Comparison of ENCODE assay signal across 30 mouse cellular contexts in genomic region chr16:96112769-96113168, GRCm38 (mm10). TPM values are rescaled to one million over a fixed set of nuclear protein-coding genes. Genes with fewer than 3 reads are reported as not detected.
DNase-seq lines count a peak whose midpoint lies in the region; TF ChIP-seq lines count a peak whose summit lies in the region.
"Had no signal": no experiment of that assay in that cellular context is flagged by ENCODE, and none has a peak within 500 bp of the region (broad histone marks: within the 10 kb centered on the region; RNA-seq: fewer than 3 reads in every experiment).

No protein-coding gene starts in this region.

- TF ChIP-seq POLR2A in MEL (IDR thresholded peaks at IDR 0.05; ENCODE audit: control insufficient read depth in 1 of 2, insufficient read depth in 1 of 2, low read depth in 1 of 2, low read length in 2 of 2, poor library complexity in 1 of 2) = no peak

- H3K9me3 ChIP-seq in MEL (replicated peaks; ENCODE audit: insufficient read depth, low read length) = no peaks in the 10 kb centered on the region
- H3K9me3 ChIP-seq: embryonic facial prominence, embryonic 12.5 days; hindbrain, embryonic 12.5 days; limb, embryonic 10.5 days; limb, embryonic 15.5 days; lung, embryonic 15.5 days; midbrain, embryonic 12.5 days; neural tube, embryonic 12.5 days had no signal

- no peaks in the 10 kb centered on the region for H3K79me2 ChIP-seq in MEL (ENCODE audit: control insufficient read depth, insufficient read depth, low read length, poor library complexity)

- TF ChIP-seq EP300 in MEL (IDR thresholded peaks at IDR 0.05; ENCODE audit: low read depth in 1 of 2, low read length in 2 of 2) = no peak

- no peaks in the 10 kb centered on the region for H3K4me1 ChIP-seq in MEL (ENCODE audit: control insufficient read depth in 1 of 2, insufficient read depth in 2 of 2, low read length in 2 of 2)
- H3K4me1 ChIP-seq: hindbrain, embryonic 12.5 days; limb, embryonic 10.5 days; limb, embryonic 15.5 days; lung, embryonic 15.5 days; megakaryocyte, embryonic 14.5 days; midbrain, embryonic 12.5 days; neural tube, embryonic 12.5 days had no signal

- H3K4me3 ChIP-seq in MEL (ENCODE audit: control insufficient read depth in 1 of 2, insufficient read depth in 1 of 2, low read depth in 2 of 2, low read length in 2 of 2) = no peak overlapping the region
- H3K4me3 ChIP-seq: embryonic facial prominence, embryonic 12.5 days; hindbrain, embryonic 12.5 days; limb, embryonic 10.5 days; limb, embryonic 15.5 days; lung, embryonic 15.5 days; megakaryocyte, embryonic 14.5 days; midbrain, embryonic 12.5 days; myocyte; neural tube, embryonic 12.5 days had no signal

- H3K27ac ChIP-seq in MEL (ENCODE audit: control insufficient read depth, low read depth, low read length) = no peak overlapping the region
- H3K27ac ChIP-seq: embryonic facial prominence, embryonic 12.5 days; hindbrain, embryonic 12.5 days; hindbrain, postnatal 0 days; limb, embryonic 10.5 days; limb, embryonic 15.5 days; liver, embryonic 14.5 days; lung, embryonic 15.5 days; midbrain, embryonic 12.5 days; neural tube, embryonic 12.5 days had no signal

- TF ChIP-seq RAD21 in MEL (IDR thresholded peaks at IDR 0.05; ENCODE audit: low read depth, low read length) = no peak

- H3K36me3 ChIP-seq in MEL (ENCODE audit: control insufficient read depth in 1 of 2, insufficient read depth in 2 of 2, low read length in 2 of 2) = no peaks in the 10 kb centered on the region
- H3K36me3 ChIP-seq: embryonic facial prominence, embryonic 12.5 days; hindbrain, embryonic 12.5 days; limb, embryonic 10.5 days; limb, embryonic 15.5 days; lung, embryonic 15.5 days; midbrain, embryonic 12.5 days; neural tube, embryonic 12.5 days had no signal

- DNase-seq in thymus, postnatal 4 days = peak; percentile 53
- no peak for DNase-seq in thymus, postnatal 10 days (ENCODE audit: low spot score in 2 of 2)
- DNase-seq in MEL (ENCODE audit: low read depth, low spot score) = no peak
- peak; percentile 70 to 76 for DNase-seq in spleen, postnatal 36 days (ENCODE audit: low spot score in 2 of 2)
- no peak for DNase-seq in lung, adult 18-20 months
- DNase-seq in kidney, postnatal 36 days = no peak
- no peak for DNase-seq in cerebellum, postnatal 14 days
- DNase-seq: adrenal gland, postnatal 10 days; cerebellum, adult 11 months; cerebellum, adult 9-10 months; embryo, embryonic 11 days; gastrocnemius, postnatal 25 days; heart, adult 18-20 months; heart, postnatal 36 days; kidney, adult 9 months; kidney, postnatal 10 days; layer of hippocampus, adult 9-11 months; right cerebral cortex, adult 18-20 months; thymus, postnatal 25 days had no signal

- H3K9ac ChIP-seq in MEL (ENCODE audit: control insufficient read depth, low read depth, low read length, poor library complexity, severe bottlenecking) = no peak overlapping the region
- H3K9ac ChIP-seq: embryonic facial prominence, embryonic 12.5 days; hindbrain, embryonic 12.5 days; limb, embryonic 15.5 days; liver, embryonic 14.5 days; lung, embryonic 15.5 days; midbrain, embryonic 12.5 days; neural tube, embryonic 12.5 days had no signal

- TF ChIP-seq CTCF in MEL (IDR thresholded peaks at IDR 0.05 in 2 of 3, conservative IDR thresholded peaks at IDR 0.05 in 1 of 3; ENCODE audit: control insufficient read depth in 1 of 3, insufficient read depth in 1 of 3, low read depth in 2 of 3, low read length in 3 of 3, poor library complexity in 1 of 3, severe bottlenecking in 1 of 3) = peak in 2 of 3 experiments; percentile 8 to 10; a peak in 1 of 6 replicates

- no peaks in the 10 kb centered on the region for H3K27me3 ChIP-seq in MEL (ENCODE audit: control insufficient read depth in 1 of 2, insufficient read depth in 2 of 2, low read length in 2 of 2)
- H3K27me3 ChIP-seq: embryonic facial prominence, embryonic 12.5 days; hindbrain, embryonic 12.5 days; limb, embryonic 15.5 days; lung, embryonic 15.5 days; midbrain, embryonic 12.5 days; neural tube, embryonic 12.5 days had no signal

TF ChIP-seq in MEL, 35 proteins besides CTCF, POLR2A, EP300 and RAD21:
- TF ChIP-seq RCOR1 (IDR thresholded peaks at IDR 0.05; ENCODE audit: low read depth, low read length) (no peak), SIN3A (IDR thresholded peaks at IDR 0.05; ENCODE audit: low read length) (no peak), UBTF (IDR thresholded peaks at IDR 0.05; ENCODE audit: borderline replicate concordance, insufficient read depth, low read depth, low read length) (no peak), ETS1 (IDR thresholded peaks at IDR 0.05; ENCODE audit: low read depth, low read length) (no peak), TAL1 (IDR thresholded peaks at IDR 0.05; ENCODE audit: low read length) (no peak), ZKSCAN1 (IDR thresholded peaks at IDR 0.05; ENCODE audit: low read depth, low read length) (no peak), BHLHE40 (IDR thresholded peaks at IDR 0.05; ENCODE audit: borderline replicate concordance, low read depth, low read length) (no peak), MEF2A (IDR thresholded peaks at IDR 0.05; ENCODE audit: extremely low read depth, insufficient replicate concordance, low read depth, low read length, poor library complexity, severe bottlenecking) (no peak), ZNF384 (IDR thresholded peaks at IDR 0.05; ENCODE audit: low read depth, low read length) (no peak), USF2 (IDR thresholded peaks at IDR 0.05; ENCODE audit: borderline replicate concordance in 1 of 2, insufficient read depth in 1 of 2, low read depth in 1 of 2, low read length in 2 of 2) (no peak)
TF ChIP-seq in MEL: peak in this region for 0.

RNA-seq across cellular contexts. Expression of gene Hmgn1, which starts 14.8 kb away (rescaled TPM):
- total RNA-seq in MEL (2012; rRNA removed) = 185 and 186 TPM in 2 replicates
- polyA plus RNA-seq in MEL (2012; ENCODE audit: insufficient read depth in 1 of 2, insufficient read length in 2 of 2, low read depth in 1 of 2, low replicate concordance in 2 of 2, missing spikeins in 1 of 2) = 100 to 1,000 TPM; 246 to 778 TPM

RNA-seq across cellular contexts. Expression of gene Brwd1, which starts 30.4 kb away (rescaled TPM):
- total RNA-seq in MEL (2012; rRNA removed) = 33.7 and 41.0 TPM in 2 replicates
- polyA plus RNA-seq in MEL (2012; ENCODE audit: insufficient read depth in 1 of 2, insufficient read length in 2 of 2, low read depth in 1 of 2, low replicate concordance in 2 of 2, missing spikeins in 1 of 2) = 10 to 100 TPM; 27.1 to 77.1 TPM

RNA-seq across cellular contexts. Expression of gene Wrb, which starts 32.4 kb away (rescaled TPM):
- total RNA-seq in MEL (2012; rRNA removed) = 36.7 and 50.2 TPM in 2 replicates
- polyA plus RNA-seq in MEL (2012; ENCODE audit: insufficient read depth in 1 of 2, insufficient read length in 2 of 2, low read depth in 1 of 2, low replicate concordance in 2 of 2, missing spikeins in 1 of 2) = 10 to 100 TPM in 1 of 2 experiments, not detected in 1; 41.6 TPM

Comparison
In these comparisons a context has a peak if more than half of its experiments do, and no peak if none do; other contexts are left out.
1. DNase-seq: peak in thymus, postnatal 4 days (single experiment) and spleen, postnatal 36 days (2 of 2); none in thymus, postnatal 10 days (0 of 2), MEL (single experiment), lung, adult 18-20 months (0 of 2), kidney, postnatal 36 days (0 of 2) and cerebellum, postnatal 14 days (0 of 2).